Mouse (Mus musculus) lung, postnatal 0 days (tissue): ENCODE results near the gene Gm39566.

Source experiments
- CTCF ChIP-seq: IDR thresholded peaks from 2 replicates; pipeline ENCODE4 v1.5.1; 2016; ENCODE audit warnings: antibody characterized with exemption, mild to moderate bottlenecking
- EP300 ChIP-seq: IDR thresholded peaks from 2 replicates; pipeline ENCODE4 v1.6.1; 2016; ENCODE audit warnings: antibody characterized with exemption, mild to moderate bottlenecking, control low read depth

- TF ChIP-seq CTCF (no peak), EP300 (no peak)
These were observed 23.6 kb upstream of the Gm39566 start for GRCm38 (mm10) chr11:69838714-69839104.
